Mouse (Mus musculus): ENCODE measurements around the gene Isca2. TPM values are rescaled to one million over a fixed set of nuclear protein-coding genes. Genes with fewer than 3 reads are reported as not detected.

Isca2 gene
- 10 to 100 TPM; 53.6 to 62.5 TPM for total RNA-seq (2021)
- long read RNA-seq, transcript Isca2-208 (4 exons, 727 nt) = minor isoform, 5 of 78 reads
- long read RNA-seq, transcript Isca2-203 (3 exons, 485 nt) = minor isoform, 9 of 78 reads
- long read RNA-seq, transcript Isca2-201 (4 exons, 883 nt) = major isoform, 40 of 78 reads
- long read RNA-seq, transcript Isca2-209 (2 exons, 843 nt) = minor isoform, 11 of 78 reads
- long read RNA-seq, partial matches to known transcripts = 2 of 78 reads
- long read RNA-seq, other reads (novel, unspliced or antisense) = 4 of 78 reads

DNA sequence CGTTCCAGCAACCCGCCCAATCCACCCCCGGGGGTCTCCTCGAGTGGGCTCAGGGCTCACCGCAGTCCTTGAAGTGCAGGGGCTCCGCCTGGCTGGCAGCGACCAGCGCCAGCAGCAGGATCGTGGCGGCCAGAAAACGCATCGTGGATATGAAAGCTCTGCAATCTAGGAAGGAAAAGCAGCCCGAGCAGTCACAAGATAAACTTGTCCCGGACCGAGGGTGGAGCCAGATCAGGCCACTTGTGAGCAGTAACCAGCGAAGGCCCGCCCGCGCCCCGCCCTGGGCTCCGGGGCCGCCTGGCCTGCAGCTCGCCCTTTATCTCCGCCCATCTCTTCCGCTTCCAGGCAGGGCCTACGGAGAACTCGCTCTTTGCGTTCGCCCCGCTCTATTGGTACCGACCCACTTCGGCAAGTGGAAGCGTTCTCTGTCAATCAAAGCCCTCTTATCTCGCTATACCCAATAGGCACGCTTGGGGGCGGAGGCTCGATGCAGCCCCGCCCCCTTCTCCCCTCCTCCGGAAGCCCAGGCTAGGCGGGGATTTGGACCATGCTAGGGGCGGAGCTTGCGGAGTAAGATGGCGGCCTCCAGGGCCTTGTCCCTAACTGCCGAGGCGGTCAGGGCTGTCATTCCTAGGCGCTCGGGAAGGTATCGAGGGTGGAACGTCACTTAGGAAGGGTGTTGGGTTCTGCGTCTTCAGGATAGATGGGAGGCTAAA, at the start of gene Isca2, which contains the start of gene Npc2:
Isca2 (plus strand) TSS at position 526 of the 716 bp plus-strand sequence.
Npc2 (minus strand) TSS at position 427 of the 716 bp plus-strand sequence.
- DNase-seq (ENCODE audit: low spot score in 2 of 2) = peak; percentile 90 to 94

DNA sequence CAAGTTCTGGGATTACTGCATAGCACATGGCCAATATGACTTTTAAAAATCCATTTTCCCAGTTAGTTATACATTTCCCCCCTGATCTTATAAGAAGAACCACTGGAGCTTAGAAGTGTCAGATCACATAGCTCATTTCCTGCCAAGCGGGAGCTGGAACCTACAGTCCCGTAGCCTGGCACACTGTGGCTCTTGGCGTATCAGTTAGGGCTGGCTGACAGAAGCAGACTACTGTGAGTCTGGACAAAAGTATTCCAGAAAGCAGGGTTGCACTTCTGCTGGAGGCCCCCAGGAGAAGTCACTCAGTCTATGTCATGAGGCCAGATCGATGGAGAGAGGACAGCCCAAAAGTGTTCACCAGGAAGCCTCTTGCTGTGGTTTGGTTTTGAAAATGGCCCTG, 46.7 kb upstream of the Isca2 start:
- DNase-seq (ENCODE audit: low spot score in 2 of 2) = no peak

DNA sequence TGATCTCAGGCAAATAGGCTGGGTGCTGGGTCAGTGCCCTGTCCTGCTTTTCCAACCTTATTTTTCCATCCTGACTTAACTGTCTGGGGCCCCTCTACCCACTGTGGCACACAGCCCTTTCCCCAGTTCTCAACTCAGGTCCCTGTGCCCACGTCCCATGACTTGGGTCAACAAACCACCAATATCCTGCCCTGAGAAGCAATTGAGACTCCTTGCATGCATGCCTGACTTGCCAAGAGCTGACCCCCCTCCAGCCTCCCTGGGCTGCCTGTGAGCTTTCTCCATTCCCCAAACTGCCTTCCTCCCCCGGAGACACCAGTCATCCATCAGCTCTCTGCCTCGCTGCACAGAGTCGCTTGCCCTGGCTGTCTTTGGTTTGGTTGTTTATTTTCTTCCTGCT, 46.1 kb upstream of the Isca2 start:
- DNase-seq (ENCODE audit: low spot score in 2 of 2) = no peak

DNA sequence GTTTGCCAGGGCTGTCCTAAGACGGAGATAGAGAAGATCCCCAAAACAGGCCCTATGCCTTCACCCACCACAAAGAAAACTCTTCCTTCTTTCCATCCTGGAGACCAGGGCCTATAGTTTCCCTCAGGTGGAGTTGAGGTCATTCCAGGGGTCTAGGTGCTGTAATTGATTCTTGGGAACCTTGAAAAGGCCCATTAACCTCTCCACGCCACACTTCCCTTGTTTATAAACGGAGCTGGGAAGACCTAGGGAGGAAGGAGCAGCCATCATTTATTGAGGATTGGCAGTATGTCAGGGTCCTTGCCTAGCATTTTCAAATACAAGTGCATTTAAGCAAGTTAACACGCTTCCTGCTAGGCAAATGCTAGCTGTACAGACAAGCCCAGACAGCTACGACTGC, 45.6 kb upstream of the Isca2 start:
- DNase-seq (ENCODE audit: low spot score in 2 of 2) = no peak

DNA sequence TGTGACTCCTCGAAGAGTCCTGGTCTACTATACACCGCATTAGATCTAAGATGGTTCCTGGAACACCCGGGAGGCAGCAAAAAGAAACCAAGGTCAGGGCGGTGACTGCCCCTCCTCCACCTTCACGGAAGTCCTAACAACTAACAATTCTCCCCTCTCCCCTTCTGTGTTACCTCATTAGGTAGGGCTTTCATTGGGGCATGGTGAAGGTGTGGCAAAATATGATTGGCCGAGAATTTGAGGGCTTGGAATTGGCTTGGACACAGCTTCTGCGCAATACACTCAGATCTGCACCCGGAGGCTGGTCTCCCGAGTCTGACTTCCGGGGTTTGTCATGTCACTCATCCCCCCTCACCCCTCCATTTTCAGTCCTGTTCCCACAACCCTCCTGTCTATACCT, 44.6 kb upstream of the Isca2 start:
- DNase-seq (ENCODE audit: low spot score in 2 of 2) = no peak

DNA sequence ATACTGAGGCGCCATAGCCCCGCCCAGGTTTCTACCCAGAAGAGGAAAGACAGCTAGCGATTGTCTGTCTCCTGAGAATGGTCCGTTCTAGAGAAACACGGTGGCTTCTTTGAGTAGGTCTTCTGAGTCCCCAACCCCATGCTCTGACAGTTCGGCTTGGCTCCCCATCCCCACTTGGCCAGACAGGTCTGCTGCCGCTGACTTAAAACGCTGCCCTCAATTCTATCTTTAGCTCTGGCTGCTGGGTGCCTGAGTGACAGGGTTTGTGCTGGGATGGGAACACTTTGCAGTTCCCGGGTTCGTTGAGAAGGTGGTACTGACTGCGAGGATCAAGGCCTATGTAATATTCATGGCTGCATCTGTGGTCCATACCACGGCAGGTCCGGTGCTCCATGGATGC, 39.7 kb upstream of the Isca2 start:
- DNase-seq (ENCODE audit: low spot score in 2 of 2) = no peak

DNA sequence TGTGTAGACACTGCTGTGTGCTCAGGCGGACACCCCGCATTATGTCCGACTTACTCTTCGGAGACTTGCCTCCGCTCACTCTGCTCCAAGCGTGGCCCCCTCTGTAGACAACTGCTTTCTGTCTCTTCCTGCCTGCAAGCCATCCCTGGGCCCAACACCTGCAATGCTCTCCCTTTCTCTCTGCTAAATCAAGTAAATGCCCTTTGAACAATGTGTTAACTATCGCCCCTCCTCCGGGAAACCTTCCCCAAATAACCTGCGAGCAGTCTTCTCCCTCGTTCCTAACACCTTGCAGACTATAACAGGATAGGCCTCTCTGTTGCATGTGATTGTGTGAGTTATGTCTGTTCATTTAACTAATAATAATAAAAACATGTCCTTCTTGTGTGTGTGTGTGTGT, 29.6 kb upstream of the Isca2 start:
- no peak for DNase-seq (ENCODE audit: low spot score in 2 of 2)

DNA sequence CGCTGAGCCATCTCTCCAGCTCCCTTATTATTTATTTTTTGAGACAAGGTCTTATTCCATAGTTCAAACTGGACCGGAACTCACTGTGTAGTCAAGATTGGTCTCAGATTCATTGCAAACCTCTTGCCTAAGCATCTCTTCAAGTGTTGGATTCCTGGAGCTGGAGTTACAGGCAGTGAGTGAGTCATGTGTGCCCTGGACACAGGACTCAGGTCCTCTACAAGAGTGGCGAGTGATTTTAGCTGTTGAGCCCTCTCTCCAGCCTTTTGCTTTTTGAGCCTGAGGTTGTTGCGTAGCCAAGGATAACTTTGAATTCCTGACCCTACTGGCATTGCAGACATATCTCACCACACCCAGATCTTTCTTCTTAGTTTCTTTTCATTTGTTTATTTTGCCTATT, 27.4 kb upstream of the Isca2 start:
- DNase-seq (ENCODE audit: low spot score in 2 of 2) = no peak

DNA sequence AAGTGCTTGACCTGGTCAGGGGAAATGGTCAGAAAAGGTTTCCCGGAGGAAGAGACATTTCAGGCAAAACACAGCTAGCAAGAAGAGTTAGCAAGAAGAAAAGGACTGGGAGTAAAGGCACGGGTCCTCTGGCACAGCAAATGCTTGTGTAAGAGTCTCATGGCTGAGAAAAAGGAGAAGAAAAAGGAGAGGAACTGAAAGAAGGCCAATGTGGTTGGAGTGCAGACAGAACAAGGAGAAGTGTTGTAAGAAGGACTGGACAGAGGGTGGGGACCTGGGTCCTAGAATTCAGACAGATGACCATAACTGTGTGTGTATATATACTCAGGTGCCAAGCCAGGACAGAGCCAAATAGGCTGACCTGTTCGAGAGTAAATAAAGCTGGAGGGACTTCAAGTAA, 24.9 kb upstream of the Isca2 start:
- no peak for DNase-seq (ENCODE audit: low spot score in 2 of 2)

DNA sequence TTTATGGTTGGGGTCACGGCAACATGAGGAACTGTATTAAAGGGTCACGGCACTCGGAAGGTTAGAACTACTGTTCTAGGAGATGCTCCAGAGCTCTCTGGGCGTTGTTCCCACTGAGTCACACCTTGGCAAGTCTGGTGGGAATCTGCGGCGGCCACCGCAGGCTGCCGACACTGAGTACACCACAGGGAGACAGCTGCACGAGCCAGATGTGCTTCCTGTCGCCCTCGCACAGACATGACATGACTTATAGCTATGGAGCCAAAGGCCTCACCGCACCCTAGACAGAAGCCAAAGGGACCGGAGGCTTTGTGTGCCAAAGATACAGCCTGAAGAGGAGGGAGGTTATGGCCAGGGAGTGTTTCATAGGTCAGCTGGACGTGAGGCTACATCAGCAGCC, 22.4 kb upstream of the Isca2 start:
- DNase-seq (ENCODE audit: low spot score in 2 of 2) = no peak

DNA sequence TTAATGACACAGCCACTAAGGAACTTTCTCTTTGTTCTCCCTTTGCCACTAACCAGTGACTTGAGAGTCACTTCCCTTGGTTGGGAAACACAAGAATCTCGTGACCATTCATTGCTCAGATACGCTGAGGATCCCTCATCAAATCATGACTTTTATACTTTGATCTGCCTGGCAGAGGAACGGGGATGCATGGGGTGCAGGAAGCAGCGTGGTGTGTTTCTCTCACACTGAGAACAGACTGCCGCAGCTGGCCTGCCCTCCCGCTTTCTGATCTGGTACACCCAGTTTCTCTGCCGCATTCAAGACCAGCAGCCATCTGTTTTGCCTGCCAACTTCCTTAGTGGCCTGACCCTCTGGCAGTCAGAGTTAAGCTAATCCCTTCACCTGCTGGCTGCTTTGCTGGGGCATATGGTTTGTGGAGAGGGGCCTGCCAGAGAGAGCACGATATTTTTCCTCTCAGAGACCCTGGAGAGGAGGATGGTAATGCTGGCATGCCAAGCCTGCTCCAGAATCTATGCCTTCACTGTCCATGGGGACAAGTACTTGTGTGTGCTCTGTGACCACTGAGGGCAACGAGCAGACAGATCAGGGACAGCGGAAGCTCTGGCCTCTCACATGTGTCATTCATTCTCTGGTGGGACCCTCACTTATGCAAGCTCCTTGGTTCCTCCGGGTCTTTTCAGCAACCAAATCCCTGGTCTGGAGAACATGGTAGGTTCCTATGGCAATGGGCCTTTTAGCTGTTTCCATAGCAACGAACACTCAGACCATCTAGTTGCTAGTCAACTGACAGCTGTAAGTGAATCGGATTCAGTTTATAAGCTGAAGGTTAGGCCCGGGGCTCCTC, 20.7 kb upstream of the Isca2 start:
- peak; percentile 53 to 57 for DNase-seq (ENCODE audit: low spot score in 2 of 2)

DNA sequence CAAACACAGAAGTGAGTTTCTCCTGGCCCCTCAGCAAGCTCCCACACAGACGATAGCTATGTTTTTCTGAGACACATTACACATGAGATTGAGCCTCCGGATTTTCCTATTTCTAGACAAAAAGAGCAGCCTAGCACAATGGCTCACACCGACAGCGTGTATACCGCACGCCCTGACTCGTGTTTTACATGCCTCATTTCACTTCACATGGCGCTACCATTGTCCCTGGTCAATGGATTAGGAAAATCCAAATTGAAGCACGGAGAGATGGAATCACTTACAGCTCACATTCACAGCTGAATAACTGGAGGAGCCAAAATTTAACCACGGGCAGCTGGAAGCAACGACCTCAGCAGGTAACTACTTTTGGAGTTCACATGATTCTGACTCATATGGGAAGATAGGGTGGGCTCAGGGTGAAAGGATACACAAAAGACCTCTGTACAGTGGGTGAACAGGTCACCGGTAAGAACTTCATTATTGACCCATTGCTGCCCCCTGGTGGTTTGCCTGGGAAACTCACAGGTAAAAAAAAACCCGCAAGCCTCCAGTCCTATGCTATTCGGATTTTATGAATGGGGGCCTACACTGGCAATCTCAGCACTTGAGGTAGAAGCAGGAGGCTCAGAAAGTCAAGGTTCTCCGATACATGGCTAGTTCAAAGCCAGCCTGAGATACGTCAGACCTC, 17.9 kb upstream of the Isca2 start:
- DNase-seq (ENCODE audit: low spot score in 2 of 2) = peak; percentile 78

DNA sequence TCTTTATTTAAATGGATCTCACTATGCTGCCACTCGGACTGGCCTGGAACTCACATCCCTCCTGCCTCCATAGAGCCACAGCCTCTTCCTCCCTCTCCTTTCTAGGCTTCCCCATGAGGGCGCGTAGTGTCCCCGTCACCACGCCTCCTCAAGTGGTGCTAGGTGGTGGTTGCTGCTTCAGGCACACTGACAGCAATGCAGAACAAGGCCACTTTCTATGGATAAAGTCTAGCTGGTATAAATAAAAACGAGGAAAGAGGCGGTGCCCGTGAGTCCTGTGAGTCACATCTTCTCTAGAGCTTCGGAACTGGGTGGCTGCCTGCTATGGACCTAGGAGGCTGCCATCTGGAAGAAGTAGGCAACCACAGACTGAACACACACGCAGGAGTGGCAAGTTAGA, 17.0 kb upstream of the Isca2 start:
- DNase-seq (ENCODE audit: low spot score in 2 of 2) = no peak

DNA sequence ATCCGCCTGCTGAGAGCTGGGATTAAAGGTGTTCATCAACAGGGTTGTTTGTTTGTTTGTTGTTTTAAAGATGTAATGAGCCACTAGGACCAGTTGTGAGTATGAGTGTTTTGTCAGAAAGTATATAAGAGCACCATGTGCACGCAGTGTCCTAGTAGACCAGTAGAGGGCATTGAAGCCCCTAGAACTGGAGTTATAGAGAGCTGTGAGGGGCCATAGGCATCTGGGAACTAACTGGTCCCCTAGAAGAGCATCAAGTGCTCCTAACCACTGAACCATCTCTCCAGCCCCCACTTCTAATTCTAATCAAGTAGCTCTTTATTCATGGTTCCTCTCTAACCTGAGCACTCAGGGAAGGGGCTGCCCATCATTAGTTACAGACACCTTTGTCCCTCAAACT, 14.0 kb upstream of the Isca2 start:
- DNase-seq (ENCODE audit: low spot score in 2 of 2) = no peak

DNA sequence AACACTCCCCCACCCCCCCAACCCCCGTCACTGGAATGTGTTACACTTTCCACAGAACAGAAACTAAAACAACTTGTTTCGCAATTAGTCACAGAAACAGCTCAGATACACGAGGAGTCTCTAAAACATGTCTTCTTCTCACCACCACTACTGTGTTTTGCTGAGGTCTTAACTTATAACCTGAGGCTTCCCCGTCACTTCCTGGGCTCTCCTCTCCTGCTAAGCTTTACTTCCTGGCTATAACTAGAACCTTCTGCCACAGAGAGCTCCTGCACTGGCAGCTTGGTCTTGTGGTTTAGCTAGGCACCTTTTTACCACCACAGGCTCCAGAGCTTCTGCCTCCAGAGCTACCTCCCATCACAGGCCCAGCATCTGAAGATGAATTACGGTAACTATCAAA, 10.5 kb upstream of the Isca2 start:
- no peak for DNase-seq (ENCODE audit: low spot score in 2 of 2)

DNA sequence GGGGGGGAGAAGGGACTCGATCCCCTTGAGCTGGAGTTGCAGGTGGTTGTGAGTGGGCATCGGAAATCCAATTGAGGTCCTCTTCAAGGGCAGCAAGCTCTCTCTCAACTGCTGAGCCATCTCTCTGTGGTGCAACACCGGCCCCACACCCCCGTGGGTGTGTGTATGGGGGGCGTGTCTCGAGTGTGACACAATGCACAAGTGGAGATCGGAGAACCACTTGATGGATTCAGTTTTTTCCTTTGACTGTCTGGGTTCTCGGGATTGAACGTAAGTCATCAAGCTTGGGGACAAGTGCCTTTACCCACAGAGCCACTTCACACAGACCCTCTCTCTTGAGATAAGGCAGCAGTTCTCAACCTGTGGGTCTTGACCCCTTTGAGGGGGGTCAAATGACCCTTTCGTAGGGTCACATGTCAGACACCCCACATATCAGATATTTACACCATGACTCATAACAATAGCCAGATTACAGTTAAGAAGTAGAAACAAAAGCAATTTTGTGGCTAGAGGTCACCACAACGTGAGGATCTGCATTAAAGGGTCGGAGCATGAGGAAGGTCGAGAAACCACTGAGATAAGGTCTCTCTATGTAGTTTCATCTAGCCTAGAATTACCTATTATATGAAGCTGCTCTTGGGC, 9.4 kb upstream of the Isca2 start:
- DNase-seq (ENCODE audit: low spot score in 2 of 2) = no peak

DNA sequence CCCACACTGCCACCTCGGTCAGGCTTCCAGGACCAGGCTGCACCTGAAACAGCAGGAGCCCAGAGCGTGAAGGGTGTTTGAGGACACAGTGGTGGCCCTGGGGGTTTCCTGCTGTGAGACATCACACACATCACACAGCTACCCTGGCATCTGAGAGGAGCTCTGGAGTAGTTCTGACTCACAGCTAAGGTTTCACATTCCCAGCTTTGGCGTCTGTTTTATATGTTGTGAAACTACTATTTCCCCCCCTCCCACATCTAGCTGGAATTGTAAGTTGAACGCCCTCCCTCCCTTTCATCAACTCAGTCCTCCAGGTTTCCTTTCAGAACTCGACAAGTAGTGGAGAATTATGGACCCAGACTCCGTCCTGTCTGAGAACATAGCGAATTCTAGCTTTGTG, 8.3 kb upstream of the Isca2 start:
- DNase-seq (ENCODE audit: low spot score in 2 of 2) = no peak

DNA sequence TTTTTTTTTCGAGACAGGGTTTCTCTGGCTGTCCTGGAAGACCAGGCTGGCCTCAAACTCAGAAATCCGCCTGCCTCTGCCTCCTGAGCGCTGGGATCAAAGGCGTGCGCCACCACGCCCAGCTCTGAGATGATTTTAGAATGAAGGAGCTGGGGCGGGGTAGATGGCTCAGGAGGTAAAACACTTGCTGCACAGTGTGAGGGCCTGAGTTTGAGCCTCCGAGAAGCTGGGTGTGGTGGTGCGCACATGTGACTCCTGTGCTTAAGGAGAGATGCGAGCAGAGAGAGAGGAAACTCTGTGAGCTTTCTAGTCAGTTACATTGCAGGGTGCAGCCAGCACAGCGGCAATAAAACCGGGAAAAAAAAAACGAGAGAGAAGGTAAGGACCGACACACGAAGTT, 7.5 kb upstream of the Isca2 start:
- DNase-seq (ENCODE audit: low spot score in 2 of 2) = no peak

DNA sequence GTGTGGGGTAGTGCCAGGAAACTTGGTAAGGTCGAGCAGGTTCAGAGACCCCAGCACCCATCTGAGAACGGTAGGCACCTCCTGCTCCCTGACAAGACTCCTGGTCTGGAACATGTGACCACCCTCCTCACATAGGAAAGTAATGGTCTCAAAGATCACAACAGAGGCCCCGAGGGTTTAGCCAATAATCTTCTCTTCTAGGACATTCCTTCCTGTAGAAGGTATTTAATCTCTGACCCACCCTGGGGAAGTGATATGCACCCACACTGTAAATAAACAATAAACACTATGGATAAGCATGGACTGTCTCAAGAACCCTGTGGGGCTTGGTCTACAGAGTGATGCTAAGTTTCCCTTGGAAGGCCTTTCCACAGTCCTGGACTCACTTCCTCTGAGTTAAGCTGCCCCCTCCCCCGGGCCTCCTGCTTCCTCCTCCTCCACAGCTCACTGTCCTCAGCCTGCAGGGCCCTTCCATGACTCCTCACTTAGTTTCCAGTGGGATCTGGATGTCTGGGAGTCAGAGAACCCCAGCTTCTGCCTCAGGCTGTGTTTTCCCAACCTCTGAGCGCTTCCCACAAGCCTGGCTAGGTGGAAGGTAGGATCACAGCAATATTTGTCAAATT, 6.8 kb upstream of the Isca2 start:
- no peak for DNase-seq (ENCODE audit: low spot score in 2 of 2)

DNA sequence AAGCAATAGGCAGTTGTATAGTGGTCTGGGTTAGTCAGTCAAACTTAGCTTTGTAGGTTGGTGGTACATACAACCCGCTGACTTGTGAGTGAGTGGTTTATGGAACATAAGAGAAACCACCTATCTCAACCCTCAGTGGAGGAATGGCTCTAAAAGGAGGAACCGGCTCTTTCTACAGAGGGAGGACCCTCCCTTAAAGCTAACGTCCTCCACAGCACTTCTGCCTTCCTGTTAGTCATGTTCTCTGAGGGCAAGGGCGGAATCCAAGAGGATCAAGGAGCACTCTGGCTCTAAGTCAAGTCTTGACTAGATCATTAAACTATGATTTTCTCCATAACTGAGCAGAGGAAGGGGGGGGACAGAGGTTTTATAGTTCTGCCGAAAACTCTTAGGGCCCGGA, 5.5 kb upstream of the Isca2 start:
- DNase-seq (ENCODE audit: low spot score in 2 of 2) = no peak

DNA sequence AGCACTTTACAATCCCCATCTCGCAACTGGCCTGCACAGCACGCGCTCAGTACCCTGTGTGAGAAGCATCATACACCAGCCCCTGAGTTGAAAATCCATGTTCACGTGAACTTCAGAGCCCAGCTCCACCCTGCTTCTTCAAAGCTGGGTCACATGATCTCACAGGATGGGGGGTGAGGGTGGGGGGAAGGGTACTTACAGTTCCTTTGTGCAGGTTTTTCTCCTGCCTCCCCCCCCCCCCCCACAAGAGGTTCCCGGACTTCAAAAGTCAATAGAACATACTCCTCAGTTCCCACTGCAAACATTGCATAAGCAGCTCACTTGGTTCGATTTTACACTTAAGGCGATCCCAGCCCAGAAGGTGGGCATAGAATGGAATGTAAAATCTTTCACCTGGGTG, 3.4 kb upstream of the Isca2 start:
- DNase-seq (ENCODE audit: low spot score in 2 of 2) = no peak
